Mouse (Mus musculus) urinary bladder, adult 18-20 months (tissue): ENCODE measurements around the gene B3galt2.
"Not testable (repeated sequence)": the region's sequence is repeated elsewhere in the genome, so short reads cannot be mapped to it uniquely, and the experiment has no call there.

Experiments used
- DNase-seq, 2 experiments: peaks; one replicate each; pipeline ENCODE4 v3.0.0; 2022; ENCODE audit warnings: low spot score in 2 of 2, mixed read lengths in 2 of 2

Gene B3galt2

GRCm38 (mm10) chr1:143640650-143641407, at the start of gene B3galt2:
Gene B3galt2, plus strand, starts transcription at chr1:143640664.
- no peak for DNase-seq

GRCm38 (mm10) chr1:143596864-143597263, 43.6 kb upstream of the B3galt2 start:
- DNase-seq = no peak

GRCm38 (mm10) chr1:143608911-143609310, 31.6 kb upstream of the B3galt2 start:
- no peak for DNase-seq

GRCm38 (mm10) chr1:143612901-143613300, 27.6 kb upstream of the B3galt2 start:
- no peak for DNase-seq

- no peak for DNase-seq
Observed at GRCm38 (mm10) chr1:143619760-143620159, 20.7 kb upstream of the B3galt2 start.

- DNase-seq = no peak
Observed at GRCm38 (mm10) chr1:143621930-143622329, 18.5 kb upstream of the B3galt2 start.

- DNase-seq = no peak
Observed at GRCm38 (mm10) chr1:143622634-143623033, 17.8 kb upstream of the B3galt2 start.

- no peak for DNase-seq
Observed at GRCm38 (mm10) chr1:143631337-143631736, 9.1 kb upstream of the B3galt2 start.

GRCm38 (mm10) chr1:143632361-143632760, 8.1 kb upstream of the B3galt2 start:
- DNase-seq = no peak

- DNase-seq = no peak
Observed at GRCm38 (mm10) chr1:143632854-143633587, 7.4 kb upstream of the B3galt2 start.

- no peak for DNase-seq
Observed at GRCm38 (mm10) chr1:143644221-143644620, 3.8 kb downstream of the B3galt2 start.

GRCm38 (mm10) chr1:143645386-143645785, 4.9 kb downstream of the B3galt2 start:
- no peak for DNase-seq

GRCm38 (mm10) chr1:143646219-143646618, 5.8 kb downstream of the B3galt2 start:
- no peak for DNase-seq

GRCm38 (mm10) chr1:143650317-143650716, 9.9 kb downstream of the B3galt2 start:
- DNase-seq = no peak

GRCm38 (mm10) chr1:143653646-143654045, 13.2 kb downstream of the B3galt2 start:
- DNase-seq = no peak

GRCm38 (mm10) chr1:143663197-143663596, 22.7 kb downstream of the B3galt2 start:
- no peak for DNase-seq

- DNase-seq = not testable (repeated sequence)
Observed at GRCm38 (mm10) chr1:143664786-143665185, 24.3 kb downstream of the B3galt2 start.

- no peak for DNase-seq
Observed at GRCm38 (mm10) chr1:143675734-143676361, 35.4 kb downstream of the B3galt2 start.

GRCm38 (mm10) chr1:143681108-143681507, 40.6 kb downstream of the B3galt2 start:
- DNase-seq = no peak

GRCm38 (mm10) chr1:143684849-143685248, 44.4 kb downstream of the B3galt2 start:
- no peak for DNase-seq

- no peak for DNase-seq
Observed at GRCm38 (mm10) chr1:143701736-143702135, 61.3 kb downstream of the B3galt2 start.

GRCm38 (mm10) chr1:143702141-143702740, 61.8 kb downstream of the B3galt2 start:
- DNase-seq = peak in 1 of 2 experiments; percentile 22
